Mouse (Mus musculus): ENCODE data around the gene Cacna1b. TPM values are rescaled to one million over a fixed set of nuclear protein-coding genes. Genes with fewer than 3 reads are reported as not detected.

Gene Cacna1b
- polyA plus RNA-seq (2012; rRNA removed), result 32.9 and 35.5 TPM in 2 replicates

GRCm38 (mm10) chr2:24763115-24763557, at the start of gene Cacna1b:
Gene Cacna1b (minus strand): TSS chr2:24763152.
- under 1% methylated on average over 42 of the region's 42 CpGs for WGBS
- Histone ChIP-seq H3K4me3 (replicated peaks; ENCODE audit: insufficient read depth, low read depth, low read length) (peak within 1 kb of the TSS; percentile 68), H3K27me3 (ENCODE audit: control insufficient read depth, insufficient read depth, low read length) (no peaks in the 10 kb centered on the region), H3K27ac (ENCODE audit: insufficient read depth, low read length) (no peak within 1 kb of the TSS; the same call in 1 of the 2 replicates), H3K4me1 (ENCODE audit: control insufficient read depth, insufficient read depth, low read length) (peaks cover 5% of the 10 kb centered on the region; the same call in 1 of the 2 replicates)
- no peak for TF ChIP-seq CTCF (IDR thresholded peaks at IDR 0.05; ENCODE audit: borderline replicate concordance, insufficient read depth, low read depth, low read length)
- peak; percentile 90 for TF ChIP-seq POLR2A (IDR thresholded peaks at IDR 0.05; ENCODE audit: borderline replicate concordance, insufficient read depth, low read length)
- peak; percentile 94 for DNase-seq

DNA sequence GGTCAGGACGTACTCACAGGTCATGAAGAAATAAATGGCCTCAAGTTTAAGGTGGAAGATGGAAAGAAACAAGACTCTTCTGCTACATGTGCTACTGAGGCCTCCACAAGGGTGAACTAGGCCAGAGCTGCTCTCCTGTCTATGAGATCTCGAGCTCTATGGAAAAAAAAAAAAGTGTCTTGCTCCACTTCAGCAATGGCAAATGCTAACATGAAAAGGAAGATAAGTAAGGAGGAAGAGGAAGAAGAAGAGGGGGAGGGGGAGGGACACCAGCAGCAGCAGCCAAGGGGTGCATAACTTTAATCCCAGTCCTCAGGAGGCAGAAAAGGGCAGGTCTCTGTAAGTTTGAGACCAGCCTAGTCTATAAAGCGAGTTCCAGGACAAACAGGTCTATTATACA, 46.8 kb upstream of the Cacna1b start:
- 82% methylated on average over 3 of the region's 3 CpGs for WGBS
- Histone ChIP-seq H3K27me3 (ENCODE audit: control insufficient read depth, insufficient read depth, low read length) (no peaks in the 10 kb centered on the region), H3K27ac (ENCODE audit: insufficient read depth, low read length) (no peak overlapping the region), H3K4me3 (replicated peaks; ENCODE audit: insufficient read depth, low read depth, low read length) (no peak overlapping the region), H3K4me1 (ENCODE audit: control insufficient read depth, insufficient read depth, low read length) (peaks cover 7% of the 10 kb centered on the region)
- TF ChIP-seq POLR2A (IDR thresholded peaks at IDR 0.05; ENCODE audit: borderline replicate concordance, insufficient read depth, low read length) (no peak), CTCF (IDR thresholded peaks at IDR 0.05; ENCODE audit: borderline replicate concordance, insufficient read depth, low read depth, low read length) (no peak)
- no peak for DNase-seq

- H3K27me3 ChIP-seq (ENCODE audit: control insufficient read depth, insufficient read depth, low read length), result no peaks in the 10 kb centered on the region
- DNase-seq, result no peak
- 23% methylated on average over 10 of the region's 10 CpGs for WGBS
- no peak overlapping the region for H3K4me3 ChIP-seq (replicated peaks; ENCODE audit: insufficient read depth, low read depth, low read length)
- TF ChIP-seq POLR2A (IDR thresholded peaks at IDR 0.05; ENCODE audit: borderline replicate concordance, insufficient read depth, low read length) (no peak), CTCF (IDR thresholded peaks at IDR 0.05; ENCODE audit: borderline replicate concordance, insufficient read depth, low read depth, low read length) (no peak)
- H3K4me1 ChIP-seq (ENCODE audit: control insufficient read depth, insufficient read depth, low read length), result peaks cover 7% of the 10 kb centered on the region
- no peak overlapping the region for H3K27ac ChIP-seq (ENCODE audit: insufficient read depth, low read length)
Measured at GRCm38 (mm10) chr2:24807691-24808090, 44.7 kb upstream of the Cacna1b start.

DNA sequence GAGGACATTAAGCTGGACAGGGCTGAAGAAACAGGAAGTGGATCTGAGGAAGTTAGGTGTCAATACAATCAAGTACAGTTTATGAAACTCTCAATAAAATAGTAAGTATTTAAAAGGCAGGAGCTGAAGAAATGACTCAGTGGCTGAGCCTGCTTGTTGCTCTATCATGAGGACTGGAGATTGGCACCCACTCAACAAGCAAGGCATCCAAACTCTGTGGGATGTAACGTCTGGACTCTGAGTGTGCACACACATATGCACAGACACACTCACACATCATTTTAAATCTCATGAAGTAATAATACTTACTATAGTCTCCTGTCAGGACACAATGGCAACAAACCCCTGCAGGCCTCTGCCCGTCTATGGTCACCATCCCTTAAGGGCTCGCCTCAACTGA, 44.1 kb upstream of the Cacna1b start:
- Histone ChIP-seq H3K4me3 (replicated peaks; ENCODE audit: insufficient read depth, low read depth, low read length) (no peak overlapping the region), H3K27me3 (ENCODE audit: control insufficient read depth, insufficient read depth, low read length) (no peaks in the 10 kb centered on the region), H3K27ac (ENCODE audit: insufficient read depth, low read length) (no peak overlapping the region), H3K4me1 (ENCODE audit: control insufficient read depth, insufficient read depth, low read length) (peaks cover 7% of the 10 kb centered on the region)
- DNase-seq, result peak in 1 of 2 experiments; percentile 17
- 64% methylated on average over 3 of the region's 3 CpGs for WGBS
- TF ChIP-seq POLR2A (IDR thresholded peaks at IDR 0.05; ENCODE audit: borderline replicate concordance, insufficient read depth, low read length), result no peak
- no peak for TF ChIP-seq CTCF (IDR thresholded peaks at IDR 0.05; ENCODE audit: borderline replicate concordance, insufficient read depth, low read depth, low read length)

DNA sequence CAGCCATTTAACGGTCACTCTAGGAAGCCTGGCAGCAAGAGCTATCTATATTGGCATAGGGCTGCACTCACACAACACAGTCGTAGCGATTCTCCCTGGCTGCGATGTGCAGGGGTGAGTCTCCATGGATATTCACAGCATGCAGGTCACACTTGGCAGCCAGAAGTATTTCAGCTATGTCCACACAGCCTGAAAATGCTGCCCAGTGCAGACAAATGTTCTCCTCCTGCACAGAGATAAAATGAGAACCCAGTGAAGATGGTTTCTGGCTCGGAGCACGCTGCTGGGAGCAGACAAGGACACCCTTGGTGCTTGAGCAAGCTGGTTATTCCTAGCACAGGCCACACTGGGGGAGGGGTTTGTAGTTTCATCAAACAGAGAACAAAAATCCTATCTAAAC, 43.2 kb upstream of the Cacna1b start:
- DNase-seq, result peak; percentile 28 to 53
- Histone ChIP-seq H3K27me3 (ENCODE audit: control insufficient read depth, insufficient read depth, low read length) (no peaks in the 10 kb centered on the region), H3K4me3 (replicated peaks; ENCODE audit: insufficient read depth, low read depth, low read length) (no peak overlapping the region), H3K27ac (ENCODE audit: insufficient read depth, low read length) (no peak overlapping the region), H3K4me1 (ENCODE audit: control insufficient read depth, insufficient read depth, low read length) (peaks cover 7% of the 10 kb centered on the region)
- WGBS, result 9% methylated on average over 6 of the region's 6 CpGs
- no peak for TF ChIP-seq CTCF (IDR thresholded peaks at IDR 0.05; ENCODE audit: borderline replicate concordance, insufficient read depth, low read depth, low read length)
- TF ChIP-seq POLR2A (IDR thresholded peaks at IDR 0.05; ENCODE audit: borderline replicate concordance, insufficient read depth, low read length), result no peak

- no peak overlapping the region for H3K27ac ChIP-seq (ENCODE audit: insufficient read depth, low read length)
- no peak overlapping the region for H3K4me3 ChIP-seq (replicated peaks; ENCODE audit: insufficient read depth, low read depth, low read length)
- WGBS, result 94% methylated on average over 4 of the region's 4 CpGs
- no peak for DNase-seq
- no peaks in the 10 kb centered on the region for H3K27me3 ChIP-seq (ENCODE audit: control insufficient read depth, insufficient read depth, low read length)
- no peak for TF ChIP-seq POLR2A (IDR thresholded peaks at IDR 0.05; ENCODE audit: borderline replicate concordance, insufficient read depth, low read length)
- peaks cover 7% of the 10 kb centered on the region for H3K4me1 ChIP-seq (ENCODE audit: control insufficient read depth, insufficient read depth, low read length)
Measured at GRCm38 (mm10) chr2:24805621-24806020, 42.7 kb upstream of the Cacna1b start.

- no peaks in the 10 kb centered on the region for H3K27me3 ChIP-seq (ENCODE audit: control insufficient read depth, insufficient read depth, low read length)
- TF ChIP-seq POLR2A (IDR thresholded peaks at IDR 0.05; ENCODE audit: borderline replicate concordance, insufficient read depth, low read length), result no peak
- TF ChIP-seq CTCF (IDR thresholded peaks at IDR 0.05; ENCODE audit: borderline replicate concordance, insufficient read depth, low read depth, low read length), result no peak
- WGBS, result 93% methylated on average over 5 of the region's 5 CpGs
- DNase-seq, result no peak
- no peak overlapping the region for H3K4me3 ChIP-seq (replicated peaks; ENCODE audit: insufficient read depth, low read depth, low read length)
- no peaks in the 10 kb centered on the region for H3K4me1 ChIP-seq (ENCODE audit: control insufficient read depth, insufficient read depth, low read length)
- H3K27ac ChIP-seq (ENCODE audit: insufficient read depth, low read length), result no peak overlapping the region
Measured at GRCm38 (mm10) chr2:24796833-24797457, 34.0 kb upstream of the Cacna1b start.

DNA sequence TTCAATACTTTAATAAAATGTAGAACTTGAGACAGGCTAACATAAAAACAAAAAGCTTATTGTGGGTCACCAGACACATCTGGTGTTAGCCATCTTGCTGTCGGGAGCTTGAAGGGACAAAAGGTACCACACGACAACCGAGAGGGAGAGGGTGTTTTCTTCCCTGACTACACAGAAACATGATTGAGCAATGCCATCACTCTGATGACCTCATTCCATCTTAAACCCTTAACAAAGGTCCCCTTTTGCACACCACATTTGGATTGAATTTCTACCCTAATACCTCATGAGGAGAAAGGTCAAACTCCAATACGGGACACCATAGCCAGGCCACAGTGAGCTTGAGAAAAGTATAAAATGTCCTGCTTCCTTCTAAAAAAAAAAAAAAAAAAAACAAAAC, 24.3 kb upstream of the Cacna1b start:
- WGBS, result 81% methylated on average over 4 of the region's 4 CpGs
- H3K27me3 ChIP-seq (ENCODE audit: control insufficient read depth, insufficient read depth, low read length), result no peaks in the 10 kb centered on the region
- no peaks in the 10 kb centered on the region for H3K4me1 ChIP-seq (ENCODE audit: control insufficient read depth, insufficient read depth, low read length)
- no peak for DNase-seq
- TF ChIP-seq CTCF (IDR thresholded peaks at IDR 0.05; ENCODE audit: borderline replicate concordance, insufficient read depth, low read depth, low read length), result no peak
- H3K27ac ChIP-seq (ENCODE audit: insufficient read depth, low read length), result no peak overlapping the region
- no peak overlapping the region for H3K4me3 ChIP-seq (replicated peaks; ENCODE audit: insufficient read depth, low read depth, low read length)

All from cerebellum, adult 2 months (tissue).